Mouse (Mus musculus) bone marrow macrophage, adult 2 months (primary cell): ENCODE data around the gene Sec31a.

ENCODE experiments used
- CTCF ChIP-seq: IDR thresholded peaks from 2 replicates; pipeline ENCODE4 v1.5.1; 2012; ENCODE audit warnings: low read depth, mild to moderate bottlenecking, low read length, moderate library complexity
- POLR2A ChIP-seq: IDR thresholded peaks from 2 replicates; pipeline ENCODE4 v1.6.1; 2012; ENCODE audit warnings: mild to moderate bottlenecking, low read depth, low read length, borderline replicate concordance

GRCm38 (mm10) chr5:100317010-100317409, 99.0 kb downstream of the Sec31a start:
- no peak for TF ChIP-seq POLR2A
- TF ChIP-seq CTCF, result no peak
